Mouse (Mus musculus): ENCODE results near the gene Plb1.

GRCm38 (mm10) chr5:32187717-32188116, 44.8 kb upstream of the Plb1 start:
- no peak for TF ChIP-seq GATA1 (IDR thresholded peaks at IDR 0.05; ENCODE audit: borderline replicate concordance, low read length)
- no peak for TF ChIP-seq FLI1 (IDR thresholded peaks at IDR 0.05; ENCODE audit: low read length)

All from megakaryocyte, embryonic 14.5 days (primary cell).